In the genomic region with DNA sequence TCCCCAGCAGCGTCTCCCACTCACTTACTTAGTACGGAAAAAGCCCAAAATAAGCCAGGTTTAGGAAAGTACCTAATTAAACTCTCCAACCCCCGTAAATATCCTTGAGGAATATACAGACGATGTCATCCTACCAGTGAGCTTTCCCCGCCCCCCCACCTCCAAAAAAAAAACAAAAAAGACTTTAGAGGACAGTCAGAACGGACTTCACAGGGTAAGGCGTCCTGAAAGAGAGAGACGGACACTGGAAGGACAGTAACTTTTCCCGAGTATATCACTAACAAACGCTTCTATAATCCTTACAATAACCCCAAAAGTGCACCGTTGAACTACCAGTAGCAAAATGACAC, we compare ENCODE assay signal across 8 mouse cellular contexts. TPM values are rescaled to one million over a fixed set of nuclear protein-coding genes. Genes with fewer than 3 reads are reported as not detected.
DNase-seq lines count a peak whose midpoint lies in the region; ATAC-seq lines count a peak whose summit lies in the region.

No protein-coding gene starts in this region.

- ATAC-seq in lung, embryonic 16.5 days (ENCODE audit: low read depth) = peak; percentile 39
- peak; percentile 32; the same call in 1 of the 2 replicates for ATAC-seq in forebrain, embryonic 11.5 days (replicated peaks; ENCODE audit: low FRiP score)
- ATAC-seq in liver, embryonic 11.5 days (replicated peaks; ENCODE audit: low FRiP score) = peak; percentile 11
- peak; percentile 16; the same call in 1 of the 2 replicates for ATAC-seq in stomach, embryonic 15.5 days (ENCODE audit: insufficient read depth, low FRiP score, low read depth)

- H3K27ac ChIP-seq in lung, embryonic 16.5 days (ENCODE audit: low read length) = peak overlapping the region; percentile 48
- H3K27ac ChIP-seq in forebrain, embryonic 11.5 days (ENCODE audit: low read depth, low read length) = no peak overlapping the region
- no peak overlapping the region for H3K27ac ChIP-seq in liver, embryonic 11.5 days (ENCODE audit: low read depth, low read length)
- peak overlapping the region; percentile 77; the same call in 1 of the 2 replicates for H3K27ac ChIP-seq in stomach, embryonic 15.5 days

- no peak for DNase-seq in lung, adult 18-20 months
- DNase-seq in forebrain, embryonic 11.5 days (ENCODE audit: low spot score) = no peak
- no peak for DNase-seq in liver, embryonic 11.5 days (ENCODE audit: low spot score)
- no peak for DNase-seq in gastrocnemius, postnatal 4 days (ENCODE audit: low spot score in 2 of 2)
- no peak for DNase-seq in thymus, postnatal 10 days (ENCODE audit: low spot score in 2 of 2)
- DNase-seq in B cell, adult 2 months = no peak

- peaks cover 15% of the 10 kb centered on the region for H3K36me3 ChIP-seq in lung, embryonic 16.5 days (ENCODE audit: control insufficient read depth, insufficient read depth, low read length)
- peaks cover 1% of the 10 kb centered on the region; the same call in 1 of the 2 replicates for H3K36me3 ChIP-seq in forebrain, embryonic 11.5 days (ENCODE audit: control insufficient read depth, insufficient read depth, low read length)
- H3K36me3 ChIP-seq in liver, embryonic 11.5 days (ENCODE audit: control insufficient read depth, insufficient read depth, low read length) = peaks cover 14% of the 10 kb centered on the region; the same call in 1 of the 2 replicates
- peaks cover 8% of the 10 kb centered on the region for H3K36me3 ChIP-seq in stomach, embryonic 15.5 days

- peak overlapping the region; percentile 61 for H3K4me2 ChIP-seq in lung, embryonic 16.5 days (ENCODE audit: low read depth, low read length)
- H3K4me2 ChIP-seq in forebrain, embryonic 11.5 days (ENCODE audit: low read depth, low read length, severe bottlenecking) = peak overlapping the region; percentile 77
- H3K4me2 ChIP-seq in liver, embryonic 11.5 days = peak overlapping the region; percentile 59
- H3K4me2 ChIP-seq in stomach, embryonic 15.5 days = peak overlapping the region; percentile 47

- peak overlapping the region; percentile 66 for H3K9ac ChIP-seq in lung, embryonic 16.5 days (ENCODE audit: low read length)
- peak overlapping the region; percentile 79 for H3K9ac ChIP-seq in forebrain, embryonic 11.5 days (ENCODE audit: low read length)
- peak overlapping the region; percentile 58 for H3K9ac ChIP-seq in liver, embryonic 11.5 days (ENCODE audit: low read depth, low read length)
- no peak overlapping the region for H3K9ac ChIP-seq in stomach, embryonic 15.5 days

- peaks cover 12% of the 10 kb centered on the region for H3K4me1 ChIP-seq in lung, embryonic 16.5 days (replicated peaks; ENCODE audit: control insufficient read depth, insufficient read depth, low read length)
- H3K4me1 ChIP-seq in forebrain, embryonic 11.5 days (replicated peaks; ENCODE audit: control insufficient read depth, insufficient read depth, low read length) = peaks cover 16% of the 10 kb centered on the region
- H3K4me1 ChIP-seq in liver, embryonic 11.5 days (replicated peaks; ENCODE audit: control insufficient read depth, insufficient read depth, low read length) = peaks cover 12% of the 10 kb centered on the region
- peaks cover 14% of the 10 kb centered on the region for H3K4me1 ChIP-seq in stomach, embryonic 15.5 days

- H3K27me3 ChIP-seq in lung, embryonic 16.5 days (ENCODE audit: control insufficient read depth, insufficient read depth, low read depth, low read length) = no peaks in the 10 kb centered on the region
- H3K27me3 ChIP-seq in forebrain, embryonic 11.5 days (ENCODE audit: control insufficient read depth, insufficient read depth, low read length) = no peaks in the 10 kb centered on the region
- peaks cover 6% of the 10 kb centered on the region for H3K27me3 ChIP-seq in liver, embryonic 11.5 days (replicated peaks; ENCODE audit: control insufficient read depth, insufficient read depth, low read length)
- H3K27me3 ChIP-seq in stomach, embryonic 15.5 days (replicated peaks) = no peaks in the 10 kb centered on the region

- no peaks in the 10 kb centered on the region for H3K9me3 ChIP-seq in lung, embryonic 16.5 days (ENCODE audit: control insufficient read depth, low read length)
- no peaks in the 10 kb centered on the region for H3K9me3 ChIP-seq in forebrain, embryonic 11.5 days (ENCODE audit: control insufficient read depth, low read length)
- no peaks in the 10 kb centered on the region for H3K9me3 ChIP-seq in liver, embryonic 11.5 days (ENCODE audit: control insufficient read depth, low read length)
- H3K9me3 ChIP-seq in stomach, embryonic 15.5 days = no peaks in the 10 kb centered on the region

- 7% methylated on average over 11 of the region's 11 CpGs for WGBS in lung, embryonic 16.5 days
- 8% methylated on average over 11 of the region's 11 CpGs for WGBS in forebrain, embryonic 11.5 days
- WGBS in liver, embryonic 11.5 days = 9% methylated on average over 11 of the region's 11 CpGs
- 7% methylated on average over 11 of the region's 11 CpGs for WGBS in stomach, embryonic 15.5 days

- H3K4me3 ChIP-seq in lung, embryonic 16.5 days (ENCODE audit: low read length) = peak overlapping the region; percentile 77
- peak overlapping the region; percentile 65 for H3K4me3 ChIP-seq in forebrain, embryonic 11.5 days (ENCODE audit: low read depth, low read length)
- H3K4me3 ChIP-seq in liver, embryonic 11.5 days (ENCODE audit: low read depth, low read length) = peak overlapping the region; percentile 80
- H3K4me3 ChIP-seq in stomach, embryonic 15.5 days (replicated peaks) = peak overlapping the region; percentile 80

RNA-seq across cellular contexts. Expression of a gene that starts 0.3 kb away (rescaled TPM):
- polyA plus RNA-seq in lung, embryonic 16.5 days (2015; fragmentation: Nextera tagmentation; extraction: Ambion mirVana) = 73.5 and 80.3 TPM in 2 replicates
- 103 and 114 TPM in 2 replicates for polyA plus RNA-seq in forebrain, embryonic 11.5 days (2014; fragmentation: Nextera tagmentation; extraction: Ambion mirVana)
- polyA plus RNA-seq in liver, embryonic 11.5 days (2014; fragmentation: Nextera tagmentation; extraction: Ambion mirVana) = 99.3 and 108 TPM in 2 replicates
- 55.9 and 67.0 TPM in 2 replicates for polyA plus RNA-seq in stomach, embryonic 15.5 days (2015; fragmentation: Nextera tagmentation; extraction: Ambion mirVana)
- 10 to 100 TPM; 14.0 to 14.3 TPM for total RNA-seq in gastrocnemius, postnatal 4 days (2021)

RNA-seq across cellular contexts. Expression of a gene that starts 16.1 kb away (rescaled TPM):
- 0.25 and 1.6 TPM in 2 replicates for polyA plus RNA-seq in lung, embryonic 16.5 days (2015; fragmentation: Nextera tagmentation; extraction: Ambion mirVana)
- polyA plus RNA-seq in forebrain, embryonic 11.5 days (2014; fragmentation: Nextera tagmentation; extraction: Ambion mirVana) = 0.20 and 0.52 TPM in 2 replicates
- polyA plus RNA-seq in liver, embryonic 11.5 days (2014; fragmentation: Nextera tagmentation; extraction: Ambion mirVana) = 0.57 and 1.5 TPM in 2 replicates
- polyA plus RNA-seq in stomach, embryonic 15.5 days (2015; fragmentation: Nextera tagmentation; extraction: Ambion mirVana) = 1.0 and 1.1 TPM in 2 replicates
- total RNA-seq in gastrocnemius, postnatal 4 days (2021) = under 1 TPM; 0.18 to 0.22 TPM

RNA-seq across cellular contexts. Expression of a gene that starts 19.4 kb away (rescaled TPM):
- polyA plus RNA-seq in lung, embryonic 16.5 days (2015; fragmentation: Nextera tagmentation; extraction: Ambion mirVana) = 98.3 and 101 TPM in 2 replicates
- 113 and 124 TPM in 2 replicates for polyA plus RNA-seq in forebrain, embryonic 11.5 days (2014; fragmentation: Nextera tagmentation; extraction: Ambion mirVana)
- polyA plus RNA-seq in liver, embryonic 11.5 days (2014; fragmentation: Nextera tagmentation; extraction: Ambion mirVana) = 97.0 and 104 TPM in 2 replicates
- 83.5 and 85.5 TPM in 2 replicates for polyA plus RNA-seq in stomach, embryonic 15.5 days (2015; fragmentation: Nextera tagmentation; extraction: Ambion mirVana)
- 10 to 100 TPM; 31.0 to 35.1 TPM for total RNA-seq in gastrocnemius, postnatal 4 days (2021)

RNA-seq across cellular contexts. Expression of a gene that starts 25.0 kb away (rescaled TPM):
- polyA plus RNA-seq in lung, embryonic 16.5 days (2015; fragmentation: Nextera tagmentation; extraction: Ambion mirVana) = 390 and 403 TPM in 2 replicates
- polyA plus RNA-seq in forebrain, embryonic 11.5 days (2014; fragmentation: Nextera tagmentation; extraction: Ambion mirVana) = 357 and 374 TPM in 2 replicates
- 236 and 254 TPM in 2 replicates for polyA plus RNA-seq in liver, embryonic 11.5 days (2014; fragmentation: Nextera tagmentation; extraction: Ambion mirVana)
- 322 TPM in 2 replicates for polyA plus RNA-seq in stomach, embryonic 15.5 days (2015; fragmentation: Nextera tagmentation; extraction: Ambion mirVana)
- 100 to 1,000 TPM; 331 to 348 TPM for total RNA-seq in gastrocnemius, postnatal 4 days (2021)

RNA-seq across cellular contexts. Expression of a gene that starts 54.9 kb away (rescaled TPM):
- polyA plus RNA-seq in lung, embryonic 16.5 days (2015; fragmentation: Nextera tagmentation; extraction: Ambion mirVana) = 27.3 and 30.6 TPM in 2 replicates
- polyA plus RNA-seq in forebrain, embryonic 11.5 days (2014; fragmentation: Nextera tagmentation; extraction: Ambion mirVana) = 58.3 and 60.3 TPM in 2 replicates
- 50.6 and 54.2 TPM in 2 replicates for polyA plus RNA-seq in liver, embryonic 11.5 days (2014; fragmentation: Nextera tagmentation; extraction: Ambion mirVana)
- 22.9 and 23.9 TPM in 2 replicates for polyA plus RNA-seq in stomach, embryonic 15.5 days (2015; fragmentation: Nextera tagmentation; extraction: Ambion mirVana)
- 10 to 100 TPM; 13.0 to 20.5 TPM for total RNA-seq in gastrocnemius, postnatal 4 days (2021)

Comparison
In these comparisons a context has a peak if more than half of its experiments do, and no peak if none do; other contexts are left out.
1. H3K27ac ChIP-seq: peak in lung, embryonic 16.5 days (single experiment) and stomach, embryonic 15.5 days (single experiment); none in forebrain, embryonic 11.5 days (single experiment) and liver, embryonic 11.5 days (single experiment).
2. Peak in every context shown above with its lines, with median percentiles within 50 percentile points of each other: ATAC-seq, H3K4me2 ChIP-seq and H3K4me3 ChIP-seq.